Mouse (Mus musculus) liver, embryonic 14.5 days (tissue): ENCODE measurements at regions not wholly inside any gene's neighbourhood (a gene's known extent, or its start where the extent isn't known, plus 50 kb on each side); places are given as distances from the start of the nearest gene placed in this dataset.

ENCODE experiments used
- ATAC-seq: fragments of 200-750 bp; cut with Nextera tagmentation; 2 replicates; pipeline ENCODE4 v1.8.0; 2017; ENCODE audit warnings: moderate number of reproducible peaks, mild to moderate bottlenecking, moderate library complexity; ENCODE audit not compliant: insufficient read depth
- DNase-seq, 3 experiments: peaks; one replicate each; pipeline ENCODE4 v3.0.0-alpha.2; 2012 to 2013; ENCODE audit warnings: low read depth in 3 of 3, low spot score in 3 of 3
- H3K27ac ChIP-seq: fragments of 300-500 bp; sonication (generic); 2 replicates; pipeline ENCODE4 v1.5.1; 2014; ENCODE audit warnings: moderate library complexity, mild to moderate bottlenecking, control low read depth, inconsistent platforms
- H3K27me3 ChIP-seq: fragments of 300-500 bp; sonication (generic); 2 replicates; pipeline ENCODE4 v1.6.1; 2014; ENCODE audit warnings: mild to moderate bottlenecking, low read length, moderate library complexity; ENCODE audit not compliant: control insufficient read depth, insufficient read depth
- H3K36me3 ChIP-seq: fragments of 300-500 bp; sonication (generic); replicated peaks from 2 replicates; pipeline ENCODE4 v1.6.1; 2014; ENCODE audit warnings: low read depth; ENCODE audit not compliant: control insufficient read depth, insufficient read depth
- H3K4me1 ChIP-seq, 2 experiments: fragments of 200-500 bp in 1 of 2; fragments of 300-500 bp in 1 of 2; sonication (generic) in 1 of 2; replicated peaks; 2 replicates each; pipeline ENCODE4 v1.6.1; 2012 to 2014; ENCODE audit warnings: antibody characterized with exemption in 1 of 2, inconsistent platforms in 1 of 2, low read length in 1 of 2; ENCODE audit not compliant: control insufficient read depth in 2 of 2, insufficient read depth in 2 of 2
- H3K4me2 ChIP-seq: fragments of 300-500 bp; sonication (generic); 2 replicates; pipeline ENCODE4 v1.6.1; 2014; ENCODE audit warnings: low read depth, mild to moderate bottlenecking, control low read depth, moderate library complexity
- H3K4me3 ChIP-seq, 2 experiments: fragments of 200-500 bp in 1 of 2; fragments of 300-500 bp in 1 of 2; sonication (generic) in 1 of 2; 2 replicates each; pipeline ENCODE4 v1.5.1; 2012 to 2014; ENCODE audit warnings: low read depth in 2 of 2, low read length in 2 of 2, mild to moderate bottlenecking in 2 of 2, control low read depth in 1 of 2, inconsistent platforms in 1 of 2, moderate library complexity in 1 of 2; ENCODE audit not compliant: insufficient read depth in 1 of 2
- H3K9ac ChIP-seq: fragments of 300-500 bp; sonication (generic); replicated peaks from 2 replicates; pipeline ENCODE4 v1.6.1; 2014; ENCODE audit warnings: mild to moderate bottlenecking, control low read depth, moderate library complexity
- H3K9me3 ChIP-seq: fragments of 300-500 bp; sonication (generic); 2 replicates; pipeline ENCODE4 v1.6.1; 2016; ENCODE audit warnings: low read length, mixed read lengths; ENCODE audit not compliant: control insufficient read depth
- CTCF ChIP-seq: IDR thresholded peaks from 2 replicates; pipeline ENCODE4 v1.5.1; 2016; ENCODE audit warnings: antibody characterized with exemption, low read depth, control low read depth
- EP300 ChIP-seq: IDR thresholded peaks from 2 replicates; pipeline ENCODE4 v1.6.1; 2016; ENCODE audit warnings: antibody characterized with exemption, low read depth
- WGBS: fragments of 180-500 bp; shearing (Covaris S2); extraction: QIAGEN DNeasy Blood & Tissue Kit; methylation state at CpG from one replicate; pipeline ENCODE4 v1.1.7; 2014; ENCODE audit not compliant: insufficient replicate concordance; 5-methylcytosine and 5-hydroxymethylcytosine counted together

DNA sequence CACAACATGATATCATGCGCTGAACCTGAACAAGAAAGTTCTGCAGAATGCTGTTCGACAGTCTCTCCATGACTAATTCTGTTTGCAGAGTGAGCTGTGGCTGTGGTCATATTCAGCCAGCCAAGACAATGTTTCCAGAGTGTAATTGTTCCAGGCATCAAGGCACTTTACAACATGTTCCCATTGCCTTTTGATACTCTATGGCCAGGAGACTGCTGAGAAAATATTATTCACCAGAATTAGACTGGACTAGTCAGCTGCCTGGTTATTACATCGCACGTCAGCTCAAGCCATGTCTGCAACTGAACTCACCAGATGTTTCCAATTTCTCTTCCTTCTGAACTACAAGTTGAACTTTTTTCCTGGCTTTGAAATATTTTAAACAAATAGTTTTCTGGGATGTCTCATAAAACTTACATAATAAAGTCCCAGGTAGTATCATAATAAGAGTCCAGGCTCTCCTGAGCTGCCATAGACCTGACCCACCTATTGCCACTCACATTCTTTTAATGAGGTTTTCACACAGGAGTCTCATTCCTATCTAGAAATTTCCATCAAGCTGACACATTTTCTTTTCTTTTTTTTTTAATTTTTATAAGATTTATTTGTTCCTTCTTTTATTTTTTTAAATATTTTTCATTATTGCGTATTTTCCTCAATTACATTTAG is 119.1 kb upstream of the Wdr75 start:
- H3K9me3 ChIP-seq = no peaks in the 10 kb centered on the region
- no peaks in the 10 kb centered on the region for H3K4me1 ChIP-seq
- no peak for ATAC-seq
- 75% methylated on average over 5 of the region's 5 CpGs for WGBS
- no peaks in the 10 kb centered on the region for H3K27me3 ChIP-seq
- DNase-seq = no peak
- no peaks in the 10 kb centered on the region for H3K36me3 ChIP-seq
- no peak overlapping the region for H3K4me2 ChIP-seq
- no peak overlapping the region for H3K9ac ChIP-seq
- H3K4me3 ChIP-seq = no peak overlapping the region
- no peak overlapping the region for H3K27ac ChIP-seq
- TF ChIP-seq EP300 (no peak), CTCF (no peak)

- no peak for ATAC-seq
- Histone ChIP-seq H3K9me3 (no peaks in the 10 kb centered on the region), H3K4me3 (no peak overlapping the region), H3K9ac (no peak overlapping the region), H3K4me1 (no peaks in the 10 kb centered on the region), H3K4me2 (no peak overlapping the region), H3K36me3 (no peaks in the 10 kb centered on the region), H3K27ac (no peak overlapping the region), H3K27me3 (no peaks in the 10 kb centered on the region)
- TF ChIP-seq EP300 = no peak
- no peak for TF ChIP-seq CTCF
- no peak for DNase-seq
- WGBS = 60% methylated on average over 8 of the region's 8 CpGs
Measured at GRCm38 (mm10) chr1:45679964-45680709, 114.8 kb upstream of the Wdr75 start.

- DNase-seq = no peak
- Histone ChIP-seq H3K27me3 (no peaks in the 10 kb centered on the region), H3K9ac (no peak overlapping the region), H3K4me2 (no peak overlapping the region), H3K36me3 (no peaks in the 10 kb centered on the region), H3K4me1 (no peaks in the 10 kb centered on the region), H3K9me3 (no peaks in the 10 kb centered on the region), H3K4me3 (no peak overlapping the region), H3K27ac (no peak overlapping the region)
- TF ChIP-seq CTCF = no peak
- TF ChIP-seq EP300 = no peak
- 33% methylated on average over 1 of the region's 1 CpGs for WGBS
- no peak for ATAC-seq
Measured at GRCm38 (mm10) chr1:45700893-45701292, 94.1 kb upstream of the Wdr75 start.

DNA sequence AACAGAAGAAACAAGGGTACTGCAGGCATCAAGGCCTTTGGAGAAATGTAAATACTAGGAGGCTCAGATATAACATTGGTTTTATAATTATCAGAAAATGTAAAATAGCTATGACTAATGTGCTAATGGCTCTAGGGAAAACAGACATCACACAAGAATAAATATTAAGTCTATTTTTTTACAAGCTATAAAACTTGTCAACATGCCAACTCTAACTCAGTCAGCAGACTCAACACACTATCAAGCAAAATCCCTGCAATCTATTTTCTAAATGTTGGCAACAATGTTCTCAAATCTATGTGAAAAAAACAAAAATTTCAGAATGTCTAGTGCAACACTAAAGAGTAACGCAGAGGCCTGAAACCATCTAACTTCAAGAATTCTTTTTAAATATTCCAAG is 93.5 kb upstream of the Wdr75 start:
- Histone ChIP-seq H3K27ac (no peak overlapping the region), H3K4me3 (no peak overlapping the region), H3K9ac (no peak overlapping the region), H3K4me2 (no peak overlapping the region), H3K4me1 (no peaks in the 10 kb centered on the region), H3K27me3 (no peaks in the 10 kb centered on the region), H3K36me3 (no peaks in the 10 kb centered on the region), H3K9me3 (no peaks in the 10 kb centered on the region)
- TF ChIP-seq EP300 (no peak), CTCF (no peak)
- 64% methylated on average over 1 of the region's 1 CpGs for WGBS
- DNase-seq (no peak), ATAC-seq (no peak)

DNA sequence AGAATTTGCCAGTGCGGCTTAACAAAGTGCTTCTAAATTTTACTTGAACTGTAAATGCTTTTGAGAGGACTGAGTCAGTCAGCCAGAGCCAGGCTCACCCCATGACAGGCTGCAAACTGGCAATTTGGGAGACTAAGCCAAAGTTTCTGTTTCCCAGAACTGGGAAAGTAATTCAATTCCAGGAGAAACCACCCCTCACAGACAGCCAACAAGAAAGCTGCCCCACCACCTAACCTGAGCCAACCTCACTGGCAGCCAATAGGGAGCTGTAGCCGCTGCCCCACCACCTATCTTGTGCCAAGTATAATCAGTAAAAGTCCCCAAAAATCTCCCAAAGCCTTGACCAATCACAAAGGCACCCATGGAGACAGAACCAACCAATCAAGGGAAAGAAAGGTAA is 71.6 kb upstream of the Wdr75 start:
- Histone ChIP-seq H3K4me2 (no peak overlapping the region), H3K4me1 (no peaks in the 10 kb centered on the region), H3K36me3 (no peaks in the 10 kb centered on the region), H3K27me3 (no peaks in the 10 kb centered on the region), H3K9me3 (no peaks in the 10 kb centered on the region), H3K27ac (no peak overlapping the region), H3K9ac (no peak overlapping the region), H3K4me3 (no peak overlapping the region)
- no peak for TF ChIP-seq EP300
- TF ChIP-seq CTCF = no peak
- WGBS = 62% methylated on average over 2 of the region's 2 CpGs
- ATAC-seq = no peak
- DNase-seq = no peak
